Mouse (Mus musculus): Measurements from ENCODE around the gene Ube3c. TPM values are rescaled to one million over a fixed set of nuclear protein-coding genes. Genes with fewer than 3 reads are reported as not detected.

Ube3c gene
- total RNA-seq, 2 experiments from 2014 or later: 42.6 to 58.2 TPM

DNA sequence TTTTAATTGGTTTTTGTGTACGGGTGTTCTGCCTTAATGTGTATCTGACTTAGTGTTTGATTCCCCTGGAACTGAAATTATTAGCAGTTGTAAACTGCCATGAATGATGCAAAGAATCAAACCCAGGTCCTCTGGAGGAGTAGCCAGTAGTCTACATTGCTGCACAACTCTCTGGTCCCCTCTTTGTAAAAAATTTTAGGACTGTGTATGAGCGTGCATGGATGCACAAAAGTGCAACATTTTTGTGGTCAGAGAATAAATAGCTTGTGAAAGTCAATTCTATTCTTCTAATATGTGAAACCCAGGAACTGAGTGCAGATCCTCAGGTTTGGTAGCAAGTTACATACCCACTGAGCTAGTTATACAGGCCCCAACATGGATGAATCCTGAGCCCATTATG lies 96.3 kb downstream of the Ube3c start:
- DNase-seq (ENCODE audit: low spot score in 2 of 2): no peak

DNA sequence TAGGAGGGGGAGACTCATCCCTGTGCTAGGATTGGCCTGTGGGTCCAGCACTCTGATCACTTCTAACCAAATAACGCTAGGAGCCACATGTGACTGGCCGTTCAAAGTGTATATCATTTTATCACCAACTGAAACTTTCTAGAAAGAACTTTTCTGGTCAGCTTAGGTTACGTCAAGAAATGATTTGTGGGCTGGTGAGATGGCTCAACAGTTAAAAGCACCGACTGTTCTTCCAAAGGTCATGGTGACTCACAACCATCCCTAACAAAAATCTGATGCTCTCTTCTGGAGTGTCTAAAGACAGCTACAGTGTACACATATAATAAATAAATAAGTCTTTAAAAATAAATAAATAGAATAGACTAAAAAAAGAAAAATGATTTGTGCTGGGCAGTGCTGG lies 103.5 kb downstream of the Ube3c start:
- DNase-seq (ENCODE audit: low spot score in 2 of 2): no peak

DNA sequence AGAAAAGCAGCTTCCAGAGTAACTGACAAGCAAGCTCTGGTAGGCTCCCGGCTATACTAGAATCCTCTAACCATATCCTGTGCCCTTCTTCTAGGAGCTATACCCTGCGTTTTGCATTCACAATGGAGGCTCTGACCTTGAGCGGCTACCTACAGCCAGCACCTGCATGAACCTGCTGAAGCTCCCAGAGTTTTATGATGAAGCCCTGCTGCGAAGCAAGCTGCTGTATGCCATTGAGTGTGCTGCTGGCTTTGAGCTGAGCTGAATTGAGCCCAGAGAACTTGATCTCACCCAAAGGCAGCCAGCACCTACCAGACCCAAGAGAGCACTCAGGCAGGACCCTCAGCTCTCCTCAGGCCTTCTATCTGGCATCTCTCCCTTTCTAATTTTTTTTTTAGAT lies 105.3 kb downstream of the Ube3c start:
- no peak for DNase-seq (ENCODE audit: low spot score in 2 of 2)

DNA sequence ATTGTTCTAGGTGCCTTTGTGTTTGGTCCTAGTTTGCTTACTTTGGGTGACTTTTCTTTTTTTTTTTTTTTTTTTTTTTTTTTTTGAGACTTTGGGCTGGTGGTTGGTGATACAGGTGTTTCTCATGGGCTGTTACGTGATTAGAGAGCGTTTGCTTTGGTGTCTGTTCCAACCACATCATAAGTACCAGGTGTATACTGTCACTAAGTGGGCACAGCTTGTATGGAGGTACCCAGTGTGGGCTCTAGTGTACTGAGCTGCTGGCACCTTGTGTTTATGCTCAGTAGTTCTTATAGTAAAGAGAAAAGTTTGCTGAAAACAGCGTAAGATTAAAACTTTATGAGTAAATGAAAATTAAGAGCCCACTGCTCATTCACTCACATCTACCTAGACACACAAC lies 107.4 kb downstream of the Ube3c start:
- DNase-seq (ENCODE audit: low spot score in 2 of 2): no peak

DNA sequence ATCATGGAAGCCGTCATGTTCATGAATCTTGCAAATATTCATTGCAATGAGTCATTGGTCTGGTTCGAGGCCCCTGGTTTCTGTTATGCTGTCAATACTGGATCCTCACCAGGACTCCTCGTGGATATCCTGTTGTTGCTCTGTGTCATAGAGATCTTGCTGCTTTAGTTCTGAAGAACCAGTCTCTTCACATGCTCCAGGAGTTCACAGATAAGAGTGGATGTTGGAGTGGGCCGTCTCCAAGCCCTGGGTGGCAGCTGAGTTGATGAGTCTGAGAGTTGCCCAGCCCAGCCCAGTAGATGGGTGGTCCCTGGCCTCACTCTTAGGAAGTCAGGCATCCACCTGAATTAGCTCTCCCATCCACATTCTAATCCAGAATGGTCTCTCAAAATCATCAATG lies 116.0 kb downstream of the Ube3c start:
- no peak for DNase-seq (ENCODE audit: low spot score in 2 of 2)

DNA sequence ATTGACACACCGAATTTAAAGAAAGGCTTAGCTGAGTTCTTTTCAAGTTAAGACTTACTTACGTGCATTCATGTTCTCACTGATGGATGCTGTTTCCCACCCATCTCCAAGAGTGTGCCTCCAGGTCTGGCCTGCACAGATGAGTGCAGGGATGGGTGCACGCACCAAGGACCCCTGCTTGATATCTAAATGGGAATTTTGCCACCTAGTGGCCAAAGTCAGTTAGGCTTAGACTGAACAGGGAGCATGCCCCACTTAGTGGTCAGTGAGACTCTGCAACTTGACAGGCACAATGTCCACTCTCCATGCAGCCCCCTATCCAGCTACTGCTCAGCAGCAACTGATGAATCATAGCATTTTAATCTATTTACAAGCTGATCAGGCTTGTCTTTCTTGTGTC lies 118.6 kb downstream of the Ube3c start:
- DNase-seq (ENCODE audit: low spot score in 2 of 2): no peak

DNA sequence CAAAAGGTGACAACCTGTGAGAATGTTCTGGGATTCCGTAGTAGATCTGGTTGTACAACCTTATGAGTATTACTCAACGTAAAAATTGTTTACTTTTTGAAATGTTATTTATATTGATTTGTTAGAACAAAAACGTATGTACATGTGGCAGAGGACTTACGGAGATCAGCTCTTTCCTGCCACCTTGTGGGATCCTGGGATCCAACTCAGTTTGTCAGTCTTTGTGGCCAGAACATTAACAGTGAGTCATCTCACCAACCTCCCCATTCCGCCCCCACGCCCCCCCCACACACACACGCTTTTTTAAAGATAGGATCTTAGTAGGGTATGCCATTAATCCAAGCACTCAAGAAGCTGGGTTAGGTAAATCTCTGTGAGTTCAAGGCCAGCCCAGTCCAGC lies 119.3 kb downstream of the Ube3c start:
- no peak for DNase-seq (ENCODE audit: low spot score in 2 of 2)

DNA sequence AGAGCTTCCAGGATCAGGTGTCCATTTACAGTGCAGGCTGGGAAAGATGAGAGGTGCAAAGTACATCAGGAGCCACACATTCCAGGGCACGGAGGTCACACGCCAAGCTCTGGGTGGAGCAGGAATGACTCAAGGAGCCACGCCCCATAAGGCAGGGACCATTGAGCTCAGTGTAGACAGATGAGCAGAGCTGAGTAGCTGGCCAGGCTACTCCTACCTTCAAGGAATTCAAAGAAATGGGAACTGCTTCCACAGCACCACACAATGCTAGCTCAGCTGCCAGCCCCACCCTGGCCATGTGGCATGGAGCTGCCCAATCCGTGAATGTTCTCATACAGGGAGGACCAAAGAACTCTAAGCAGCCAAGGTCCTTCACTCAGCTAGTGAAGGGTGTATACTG lies 129.5 kb downstream of the Ube3c start:
- no peak for DNase-seq (ENCODE audit: low spot score in 2 of 2)

DNA sequence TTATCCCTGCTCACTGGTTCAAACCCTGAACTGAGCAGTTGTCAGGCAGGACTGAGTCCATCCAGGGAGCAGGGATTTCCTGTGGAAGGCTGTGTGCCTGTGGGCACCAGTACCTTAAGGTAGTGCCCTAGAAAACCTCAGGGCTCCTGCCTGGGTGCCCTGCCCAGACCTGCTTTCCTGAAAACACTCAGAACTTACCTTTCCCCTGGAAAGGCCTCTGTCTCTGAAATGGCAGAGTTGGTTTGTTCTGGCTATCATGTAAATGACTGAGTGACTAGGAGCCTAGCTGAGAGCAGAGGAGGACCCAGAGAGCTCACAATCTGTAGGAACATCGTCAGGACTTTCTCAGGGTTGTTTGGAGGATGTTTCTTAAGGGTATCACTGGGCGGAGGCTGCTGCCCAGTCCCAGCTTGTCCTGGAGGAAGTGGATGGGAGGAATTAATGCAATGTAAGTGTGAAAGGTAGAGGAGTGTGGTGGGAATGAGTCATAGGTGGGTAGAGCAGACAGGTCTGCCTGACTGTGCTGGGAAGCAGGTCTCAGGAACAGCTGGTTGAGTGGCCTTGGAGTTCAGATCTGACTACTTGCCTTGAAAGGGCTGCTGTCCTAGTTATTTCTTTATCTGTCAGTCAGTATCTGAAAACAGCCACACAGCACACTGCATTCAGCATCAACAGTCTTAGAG lies 130.6 kb downstream of the Ube3c start:
- no peak for DNase-seq (ENCODE audit: low spot score in 2 of 2)

DNA sequence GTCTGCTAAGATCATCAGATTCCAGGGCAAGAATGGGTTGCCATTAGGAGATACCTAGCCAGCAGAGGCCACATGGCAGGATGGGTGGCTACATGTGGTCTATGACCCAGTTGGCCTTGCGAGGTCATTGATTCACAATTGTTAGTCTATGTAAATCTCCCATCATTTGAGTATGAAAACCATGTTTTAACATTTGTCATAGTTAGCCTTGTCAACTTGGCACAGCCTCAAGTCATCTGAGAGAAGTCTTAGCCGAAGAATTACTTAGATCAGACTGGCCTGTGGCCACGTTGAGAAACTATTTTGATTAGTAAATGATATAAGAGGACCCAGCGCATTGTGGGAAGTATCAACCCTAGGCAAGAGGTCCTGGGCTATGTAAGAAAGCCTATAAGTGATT lies 138.2 kb downstream of the Ube3c start:
- no peak for DNase-seq (ENCODE audit: low spot score in 2 of 2)

DNA sequence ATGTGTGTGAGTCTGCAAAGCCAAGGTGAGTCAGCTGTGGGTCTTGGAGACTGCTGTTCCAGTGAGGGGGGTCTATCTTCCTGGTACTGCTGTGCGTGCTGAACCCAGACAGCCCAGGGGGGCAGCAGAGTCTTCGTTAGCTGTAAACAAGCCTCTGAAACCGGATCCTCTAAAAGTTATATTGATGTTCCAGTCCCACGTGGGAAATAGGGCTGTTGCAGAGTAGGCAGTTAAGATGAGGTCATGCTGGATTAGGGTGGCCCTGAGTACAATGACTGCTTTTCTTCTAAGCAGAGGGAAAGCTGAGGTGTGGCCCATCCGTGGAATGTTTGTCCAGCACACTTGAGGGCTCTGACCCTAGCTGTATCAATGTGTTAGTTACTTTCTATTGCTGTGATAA lies 139.2 kb downstream of the Ube3c start:
- DNase-seq (ENCODE audit: low spot score in 2 of 2): no peak

DNA sequence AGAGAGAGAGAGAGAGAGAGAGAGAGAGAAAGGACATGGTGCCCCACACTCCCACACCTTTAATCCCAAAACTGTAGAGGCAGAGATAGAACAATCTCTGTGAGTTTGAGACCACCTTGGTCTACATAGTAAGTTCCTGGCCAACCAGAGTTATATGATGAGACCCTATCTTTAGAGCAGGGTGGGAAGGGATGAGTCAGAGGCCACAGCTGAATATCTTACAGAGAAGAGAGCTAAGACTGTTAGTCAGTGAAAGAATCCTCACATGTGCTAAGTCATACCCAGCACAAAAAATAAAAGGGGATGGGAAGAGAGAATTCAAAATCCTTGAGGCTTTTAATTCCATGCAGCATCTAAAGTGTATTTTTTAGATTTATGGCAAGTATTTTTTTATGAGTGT lies 142.6 kb downstream of the Ube3c start:
- no peak for DNase-seq (ENCODE audit: low spot score in 2 of 2)

DNA sequence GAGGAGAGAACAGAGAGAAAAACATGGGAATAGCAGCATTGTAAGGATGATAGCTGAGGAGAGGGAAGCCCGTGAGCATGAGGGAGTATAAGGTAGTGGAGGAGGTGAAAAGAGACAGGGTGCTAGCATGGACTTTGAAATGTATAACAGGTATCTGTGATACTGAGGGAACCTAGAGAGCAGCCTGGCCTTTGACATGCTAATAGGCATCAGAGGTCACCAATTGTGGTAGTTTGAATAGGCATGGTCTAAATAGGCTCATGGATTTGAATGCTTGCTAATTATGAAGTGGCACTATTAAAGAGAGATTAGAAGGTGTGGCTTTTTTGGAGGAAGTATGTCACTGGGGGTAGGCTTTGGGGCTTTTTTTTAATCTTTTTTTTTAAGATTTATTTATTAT lies 143.9 kb downstream of the Ube3c start:
- DNase-seq (ENCODE audit: low spot score in 2 of 2): no peak

DNA sequence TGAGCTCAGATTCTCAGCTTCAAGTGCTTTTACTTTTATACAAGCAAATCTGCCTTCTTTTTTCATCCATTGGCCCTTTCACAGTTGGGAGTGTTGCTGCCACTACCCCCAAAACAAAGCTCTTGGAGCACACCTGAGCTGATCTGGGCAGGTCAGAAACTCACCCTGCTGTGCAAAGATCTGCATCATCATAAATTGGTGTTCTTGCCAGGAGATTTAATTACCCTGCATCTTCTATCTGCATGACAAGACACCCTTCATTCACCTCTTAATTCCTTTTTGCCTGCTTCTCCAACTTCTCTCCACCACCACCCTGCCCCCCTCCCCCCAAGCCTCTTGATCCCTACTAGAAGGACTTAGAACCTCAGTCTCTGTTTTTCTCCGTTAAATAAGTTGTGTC lies 152.1 kb downstream of the Ube3c start:
- DNase-seq (ENCODE audit: low spot score in 2 of 2): no peak

DNA sequence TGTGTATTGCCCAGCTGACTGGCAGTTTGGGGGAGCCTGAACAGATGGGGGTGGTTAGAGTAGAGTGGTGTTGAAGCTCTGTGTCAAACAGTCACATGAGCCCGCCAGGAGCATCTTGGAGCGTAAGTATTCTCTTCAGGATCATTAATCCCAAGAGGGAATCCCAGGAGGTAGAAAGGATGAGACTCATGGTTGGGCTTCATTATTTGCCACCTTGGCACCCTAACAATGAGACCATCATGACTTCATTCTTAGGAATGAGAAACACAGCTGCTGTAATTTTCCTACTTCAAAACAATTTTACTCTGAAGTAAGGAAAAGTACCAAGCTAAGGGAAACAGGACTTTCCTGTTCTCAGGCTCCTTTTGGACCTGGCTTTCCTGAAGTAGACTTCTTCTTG lies 156.3 kb downstream of the Ube3c start:
- DNase-seq (ENCODE audit: low spot score in 2 of 2): no peak

Other genes starting within 250 kb of the Ube3c start
- 10 to 100 TPM; 12.2 to 17.1 TPM for gene Lmbr1, start 190.9 kb upstream of the Ube3c start, total RNA-seq (2021)
- 10 to 100 TPM; 26.5 to 32.8 TPM for gene Nom1, start 134.6 kb upstream of the Ube3c start, total RNA-seq (2021)
- not detected for gene Mnx1, start 90.8 kb upstream of the Ube3c start, total RNA-seq (2021)
- 100 to 1,000 TPM; 118 to 146 TPM for gene Dnajb6, start 166.4 kb downstream of the Ube3c start, total RNA-seq (2021)
- 1 to 10 TPM in 1 of 2 experiments, not detected in 1; 1.9 TPM for gene Gm5129, start 166.7 kb downstream of the Ube3c start, total RNA-seq (2021)